Mouse (Mus musculus): Measurements from ENCODE around the gene D130043K22Rik. TPM values are rescaled to one million over a fixed set of nuclear protein-coding genes. Genes with fewer than 3 reads are reported as not detected.
"Not testable (repeated sequence)": the region's sequence is repeated elsewhere in the genome, so short reads cannot be mapped to it uniquely, and the experiment has no call there.

The D130043K22Rik gene
- polyA plus RNA-seq, 1 experiment from 2014 or later, result not detected

DNA sequence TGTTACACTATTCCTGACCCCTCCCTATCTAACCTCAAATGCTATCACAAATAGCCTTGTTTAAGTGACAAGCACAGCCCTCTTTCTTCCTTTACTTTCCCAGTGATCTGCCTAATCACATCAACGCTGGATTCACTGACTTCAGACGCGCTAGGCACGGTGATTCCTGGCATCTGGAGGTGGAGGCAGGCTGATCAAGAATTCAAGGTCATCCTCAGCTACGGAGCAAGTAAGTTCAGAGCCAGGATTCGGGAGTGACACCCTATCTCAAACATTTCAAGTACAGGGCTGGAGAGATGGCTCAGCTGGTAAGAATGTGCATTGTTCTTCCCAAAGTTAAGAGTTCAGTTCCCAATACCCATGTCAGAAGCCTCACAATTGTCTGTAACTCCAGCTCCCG is 18.8 kb upstream of the D130043K22Rik start:
- Histone ChIP-seq H3K4me1 (ENCODE audit: control insufficient read depth, insufficient read depth, low read length) (peaks cover 30% of the 10 kb centered on the region), H3K9ac (ENCODE audit: low read length) (0 out of 2 replicates have a peak overlapping the region, but pooled peaks have one; percentile 51), H3K27ac (ENCODE audit: low read length) (peak overlapping the region; percentile 70), H3K36me3 (ENCODE audit: control insufficient read depth, insufficient read depth) (0 out of 2 replicates have a peak, but pooled peaks cover 3% of the 10 kb centered on the region), H3K4me2 (ENCODE audit: low read depth, low read length) (peak overlapping the region; percentile 35), H3K4me3 (ENCODE audit: low read length) (no peak overlapping the region), H3K9me3 (replicated peaks; ENCODE audit: control insufficient read depth, low read length) (no peaks in the 10 kb centered on the region), H3K27me3 (ENCODE audit: control insufficient read depth, insufficient read depth, low read length) (no peaks in the 10 kb centered on the region)
- WGBS, result 38% methylated on average over 7 of the region's 7 CpGs
- ATAC-seq (replicated peaks; ENCODE audit: extremely low read depth, insufficient read depth, low FRiP score), result no peak

DNA sequence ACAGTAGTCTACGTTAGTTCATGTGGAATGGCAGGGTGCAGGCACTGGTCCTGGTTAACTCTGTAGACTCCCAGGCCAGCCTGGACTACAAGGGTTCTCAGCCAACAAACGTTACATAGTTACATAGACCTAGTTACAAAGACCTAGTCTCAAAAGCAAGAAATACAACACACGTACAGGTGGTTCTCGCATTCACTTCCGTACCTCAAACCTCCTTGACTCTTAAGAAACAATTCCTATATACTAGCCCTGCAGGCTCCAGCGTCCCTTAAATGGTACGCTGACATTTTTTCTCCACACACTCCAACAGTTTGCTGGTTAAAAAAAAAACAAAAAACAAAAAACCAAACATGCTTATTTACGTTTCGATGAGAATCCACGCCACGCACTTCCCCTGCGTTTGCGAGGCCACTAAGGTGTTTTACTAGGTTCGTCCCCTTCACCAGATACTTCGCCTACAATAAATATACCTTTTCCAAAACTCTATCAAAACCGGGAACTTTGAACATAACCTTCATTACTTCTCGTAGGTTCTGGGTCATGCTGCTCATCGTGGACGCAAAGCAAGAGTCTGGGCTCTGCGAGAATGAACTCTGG is 14.1 kb upstream of the D130043K22Rik start:
- Histone ChIP-seq H3K4me3 (ENCODE audit: low read length) (peak overlapping the region; percentile 85), H3K36me3 (ENCODE audit: control insufficient read depth, insufficient read depth) (0 out of 2 replicates have a peak, but pooled peaks cover 2% of the 10 kb centered on the region), H3K4me2 (ENCODE audit: low read depth, low read length) (peak overlapping the region; percentile 76), H3K4me1 (ENCODE audit: control insufficient read depth, insufficient read depth, low read length) (peaks cover 34% of the 10 kb centered on the region), H3K9me3 (replicated peaks; ENCODE audit: control insufficient read depth, low read length) (no peaks in the 10 kb centered on the region), H3K27ac (ENCODE audit: low read length) (peak overlapping the region; percentile 95), H3K27me3 (ENCODE audit: control insufficient read depth, insufficient read depth, low read length) (no peaks in the 10 kb centered on the region), H3K9ac (ENCODE audit: low read length) (peak overlapping the region; percentile 82)
- ATAC-seq (replicated peaks; ENCODE audit: extremely low read depth, insufficient read depth, low FRiP score), result no peak
- WGBS, result 1% methylated on average over 20 of the region's 20 CpGs

GRCm38 (mm10) chr13:24831353-24832130 is 13.4 kb upstream of the D130043K22Rik start, which contains the start of the genes Acot13 and Tdp2:
Acot13 (minus strand) TSS chr13:24831540.
Tdp2 (plus strand) TSS chr13:24831679.
- peak; percentile 95 for ATAC-seq (replicated peaks; ENCODE audit: extremely low read depth, insufficient read depth, low FRiP score)
- H3K4me3 ChIP-seq (ENCODE audit: low read length), result peak within 1 kb of the TSS; percentile 85
- no peaks in the 10 kb centered on the region for H3K9me3 ChIP-seq (replicated peaks; ENCODE audit: control insufficient read depth, low read length)
- under 1% methylated on average over 78 of the region's 90 CpGs for WGBS
- 0 out of 2 replicates have a peak, but pooled peaks cover 2% of the 10 kb centered on the region for H3K36me3 ChIP-seq (ENCODE audit: control insufficient read depth, insufficient read depth)
- H3K4me1 ChIP-seq (ENCODE audit: control insufficient read depth, insufficient read depth, low read length), result peaks cover 29% of the 10 kb centered on the region
- peak within 1 kb of the TSS; percentile 76 for H3K4me2 ChIP-seq (ENCODE audit: low read depth, low read length)
- H3K27ac ChIP-seq (ENCODE audit: low read length), result peak within 1 kb of the TSS; percentile 95
- peak within 1 kb of the TSS; percentile 92 for H3K9ac ChIP-seq (ENCODE audit: low read length)
- no peaks in the 10 kb centered on the region for H3K27me3 ChIP-seq (ENCODE audit: control insufficient read depth, insufficient read depth, low read length)

- H3K27ac ChIP-seq (ENCODE audit: low read length), result peak overlapping the region; percentile 95
- no peak; the same call in 1 of the 2 replicates for ATAC-seq (replicated peaks; ENCODE audit: extremely low read depth, insufficient read depth, low FRiP score)
- peaks cover 4% of the 10 kb centered on the region; the same call in 1 of the 2 replicates for H3K36me3 ChIP-seq (ENCODE audit: control insufficient read depth, insufficient read depth)
- no peaks in the 10 kb centered on the region for H3K9me3 ChIP-seq (replicated peaks; ENCODE audit: control insufficient read depth, low read length)
- 2% methylated on average over 21 of the region's 21 CpGs for WGBS
- peak overlapping the region; percentile 70 for H3K4me2 ChIP-seq (ENCODE audit: low read depth, low read length)
- no peaks in the 10 kb centered on the region for H3K27me3 ChIP-seq (ENCODE audit: control insufficient read depth, insufficient read depth, low read length)
- peak overlapping the region; percentile 85 for H3K4me3 ChIP-seq (ENCODE audit: low read length)
- H3K9ac ChIP-seq (ENCODE audit: low read length), result peak overlapping the region; percentile 92
- peaks cover 22% of the 10 kb centered on the region for H3K4me1 ChIP-seq (ENCODE audit: control insufficient read depth, insufficient read depth, low read length)
Measured at GRCm38 (mm10) chr13:24832131-24832810, 12.7 kb upstream of the D130043K22Rik start.

- 34% methylated on average over 2 of the region's 2 CpGs for WGBS
- Histone ChIP-seq H3K36me3 (ENCODE audit: control insufficient read depth, insufficient read depth) (peaks cover 5% of the 10 kb centered on the region; the same call in 1 of the 2 replicates), H3K4me3 (ENCODE audit: low read length) (peak overlapping the region; percentile 85), H3K4me2 (ENCODE audit: low read depth, low read length) (peak overlapping the region; percentile 70), H3K9me3 (replicated peaks; ENCODE audit: control insufficient read depth, low read length) (no peaks in the 10 kb centered on the region), H3K27me3 (ENCODE audit: control insufficient read depth, insufficient read depth, low read length) (no peaks in the 10 kb centered on the region), H3K9ac (ENCODE audit: low read length) (peak overlapping the region; percentile 92), H3K27ac (ENCODE audit: low read length) (no peak overlapping the region), H3K4me1 (ENCODE audit: control insufficient read depth, insufficient read depth, low read length) (peaks cover 20% of the 10 kb centered on the region)
- ATAC-seq (replicated peaks; ENCODE audit: extremely low read depth, insufficient read depth, low FRiP score), result no peak
Measured at GRCm38 (mm10) chr13:24832811-24833155, 12.2 kb upstream of the D130043K22Rik start.

GRCm38 (mm10) chr13:24837765-24838164 is 7.2 kb upstream of the D130043K22Rik start:
- not testable (repeated sequence) for H3K27me3 ChIP-seq (ENCODE audit: control insufficient read depth, insufficient read depth, low read length); H3K4me3 ChIP-seq (ENCODE audit: low read length); H3K9ac ChIP-seq (ENCODE audit: low read length); ATAC-seq (replicated peaks; ENCODE audit: extremely low read depth, insufficient read depth, low FRiP score); H3K27ac ChIP-seq (ENCODE audit: low read length); H3K4me2 ChIP-seq (ENCODE audit: low read depth, low read length); H3K9me3 ChIP-seq (replicated peaks; ENCODE audit: control insufficient read depth, low read length)
- 92% methylated on average over 8 of the region's 8 CpGs for WGBS
- Histone ChIP-seq H3K4me1 (ENCODE audit: control insufficient read depth, insufficient read depth, low read length) (peaks cover 12% of the 10 kb centered on the region), H3K36me3 (ENCODE audit: control insufficient read depth, insufficient read depth) (peaks cover 17% of the 10 kb centered on the region; the same call in 1 of the 2 replicates)

DNA sequence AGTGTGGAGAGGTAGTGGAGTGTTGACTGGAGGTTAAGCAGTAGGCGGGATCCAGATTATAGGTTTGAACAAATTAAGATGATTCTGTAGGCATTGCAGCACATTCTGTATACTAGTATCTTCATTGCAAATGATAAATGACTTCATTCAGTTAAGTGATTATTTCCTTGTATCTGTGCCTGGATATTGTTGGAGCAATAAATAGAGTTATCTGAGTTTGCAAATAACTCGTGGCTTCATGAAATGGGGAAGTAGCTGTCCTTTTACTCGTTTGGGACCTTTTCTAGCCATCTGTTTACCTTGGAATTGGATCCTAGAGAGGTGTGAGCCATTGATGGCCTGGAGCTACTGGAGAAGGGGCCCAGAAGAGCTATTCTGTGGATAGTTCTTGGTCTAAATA is 5.1 kb upstream of the D130043K22Rik start:
- no peaks in the 10 kb centered on the region for H3K27me3 ChIP-seq (ENCODE audit: control insufficient read depth, insufficient read depth, low read length)
- peaks cover 4% of the 10 kb centered on the region for H3K4me1 ChIP-seq (ENCODE audit: control insufficient read depth, insufficient read depth, low read length)
- WGBS, result 68% methylated on average over 3 of the region's 3 CpGs
- no peak for ATAC-seq (replicated peaks; ENCODE audit: extremely low read depth, insufficient read depth, low FRiP score)
- H3K9ac ChIP-seq (ENCODE audit: low read length), result no peak overlapping the region
- H3K4me2 ChIP-seq (ENCODE audit: low read depth, low read length), result no peak overlapping the region
- peaks cover 14% of the 10 kb centered on the region; the same call in 1 of the 2 replicates for H3K36me3 ChIP-seq (ENCODE audit: control insufficient read depth, insufficient read depth)
- no peak overlapping the region for H3K27ac ChIP-seq (ENCODE audit: low read length)
- H3K4me3 ChIP-seq (ENCODE audit: low read length), result no peak overlapping the region
- H3K9me3 ChIP-seq (replicated peaks; ENCODE audit: control insufficient read depth, low read length), result no peaks in the 10 kb centered on the region

DNA sequence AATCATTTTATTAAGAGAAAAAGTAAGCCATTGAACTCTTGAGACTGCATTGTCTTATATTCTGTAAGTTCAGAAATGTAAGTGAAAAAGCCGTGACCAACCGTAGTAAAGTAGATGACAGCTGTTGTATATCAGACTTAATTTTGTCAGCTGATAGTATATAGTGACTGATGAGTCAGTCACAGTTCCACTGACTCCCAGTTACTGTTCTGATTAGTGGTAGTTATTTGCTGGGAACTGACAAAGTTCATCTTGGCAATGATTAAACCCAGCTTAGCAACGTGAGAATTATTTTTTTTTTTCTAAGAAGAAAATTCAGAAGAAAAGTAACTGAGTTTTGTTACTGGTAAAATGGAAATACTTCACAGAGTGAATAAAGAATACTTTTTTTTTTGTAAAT is 3.2 kb upstream of the D130043K22Rik start:
- ATAC-seq (replicated peaks; ENCODE audit: extremely low read depth, insufficient read depth, low FRiP score), result no peak
- Histone ChIP-seq H3K9ac (ENCODE audit: low read length) (no peak overlapping the region), H3K4me3 (ENCODE audit: low read length) (no peak overlapping the region), H3K27ac (ENCODE audit: low read length) (no peak overlapping the region), H3K9me3 (replicated peaks; ENCODE audit: control insufficient read depth, low read length) (no peaks in the 10 kb centered on the region), H3K36me3 (ENCODE audit: control insufficient read depth, insufficient read depth) (peaks cover 14% of the 10 kb centered on the region; the same call in 1 of the 2 replicates), H3K27me3 (ENCODE audit: control insufficient read depth, insufficient read depth, low read length) (no peaks in the 10 kb centered on the region), H3K4me2 (ENCODE audit: low read depth, low read length) (no peak overlapping the region), H3K4me1 (ENCODE audit: control insufficient read depth, insufficient read depth, low read length) (peaks cover 5% of the 10 kb centered on the region)
- WGBS, result 73% methylated on average over 3 of the region's 3 CpGs
